Mouse (Mus musculus): ENCODE data around the gene Stard8. TPM values are rescaled to one million over a fixed set of nuclear protein-coding genes. Genes with fewer than 3 reads are reported as not detected.
"Not testable (repeated sequence)": the region's sequence is repeated elsewhere in the genome, so short reads cannot be mapped to it uniquely, and the experiment has no call there.

Gene Stard8
- total RNA-seq, 2 experiments from 2014 or later, result 21.8 to 36.0 TPM

DNA sequence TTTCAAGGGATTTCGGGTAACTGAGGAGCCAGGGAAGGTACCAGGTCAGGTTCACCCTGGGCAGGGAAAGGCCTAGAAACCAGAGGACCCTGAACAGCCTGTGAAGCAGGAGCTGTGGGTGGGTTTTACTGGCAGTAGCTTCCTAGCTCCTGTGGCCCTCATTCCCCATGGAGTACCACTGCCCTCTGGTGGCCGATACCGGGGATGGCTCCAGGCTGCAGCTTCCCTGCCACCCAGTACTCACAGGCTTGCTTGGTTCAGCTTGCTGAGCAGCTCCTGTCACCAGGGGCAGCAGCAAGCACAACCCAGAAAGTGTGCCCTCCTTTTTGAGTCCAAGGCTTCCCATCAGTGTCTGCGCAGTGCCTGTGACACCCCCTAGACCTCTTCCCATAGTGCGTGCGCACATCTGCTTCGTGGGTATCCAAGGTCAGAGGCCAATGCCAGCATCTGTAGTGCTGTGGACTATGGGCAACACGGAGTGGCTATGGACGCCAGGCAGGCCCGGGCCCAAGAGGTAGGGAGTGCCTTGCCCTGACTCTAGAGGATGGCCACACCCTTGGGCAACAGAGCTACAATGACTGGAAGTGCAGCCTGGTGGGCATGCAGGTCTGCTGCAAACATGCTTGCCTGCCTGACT is 108.2 kb downstream of the Stard8 start:
- DNase-seq (ENCODE audit: low spot score in 2 of 2); intact Hi-C loops (cut with DNase I): not testable (repeated sequence)

DNA sequence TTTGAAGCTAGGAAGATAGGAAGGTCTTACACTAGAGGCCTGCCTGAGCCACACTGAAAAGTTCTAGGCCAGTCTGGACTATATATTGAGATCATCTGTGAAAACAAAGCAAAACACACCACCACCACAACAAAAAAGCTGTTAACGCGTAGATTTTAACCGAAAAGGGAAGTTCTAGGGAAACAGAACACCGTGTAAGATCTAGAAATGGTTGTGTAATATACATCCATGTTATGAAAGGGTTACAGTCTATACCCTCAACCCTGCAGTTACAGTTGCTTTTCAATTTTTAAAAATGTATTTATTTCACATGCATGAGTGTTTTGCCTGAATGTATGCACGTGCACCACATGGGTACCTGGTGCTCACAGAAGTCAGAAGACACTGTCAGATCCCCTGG is 116.5 kb downstream of the Stard8 start:
- DNase-seq (ENCODE audit: low spot score in 2 of 2), result no peak
- intact Hi-C loops (cut with DNase I), result no loop called here

Other genes starting within 250 kb of the Stard8 start
- gene Ophn1, start 112.2 kb upstream of the Stard8 start, total RNA-seq (2021), result 10 to 100 TPM; 39.0 to 40.5 TPM
- 10 to 100 TPM; 33.2 to 37.6 TPM for gene Yipf6, start 66.9 kb upstream of the Stard8 start, total RNA-seq (2021)
- 10 to 100 TPM; 11.6 to 13.8 TPM for gene Efnb1, start 132.9 kb downstream of the Stard8 start, total RNA-seq (2021)

Data from left cerebral cortex, postnatal 14 days (tissue).